Comparison of ENCODE assay signal across 8 mouse cellular contexts in genomic region chr2:76599214-76599613, GRCm38 (mm10). TPM values are rescaled to one million over a fixed set of nuclear protein-coding genes. Genes with fewer than 3 reads are reported as not detected.
DNase-seq lines count a peak whose midpoint lies in the region; ATAC-seq and TF ChIP-seq lines count a peak whose summit lies in the region.

No protein-coding gene starts in this region.

- H3K36me3 ChIP-seq in heart, adult 2 months (ENCODE audit: control insufficient read depth, insufficient read depth, low read length): no peaks in the 10 kb centered on the region
- H3K36me3 ChIP-seq in midbrain, embryonic 14.5 days (ENCODE audit: control insufficient read depth, insufficient read depth, low read length): no peaks in the 10 kb centered on the region; the same call in 1 of the 2 replicates
- H3K36me3 ChIP-seq in midbrain, embryonic 13.5 days: 0 out of 2 replicates have a peak, but pooled peaks cover 2% of the 10 kb centered on the region

- intact Hi-C loops in heart, adult 2 months (cut with DNase I): no loop called here

- TF ChIP-seq POLR2A in heart, adult 2 months (IDR thresholded peaks at IDR 0.05; ENCODE audit: insufficient read depth, low read depth, low read length): no peak

- 71% methylated on average over 5 of the region's 5 CpGs for WGBS in heart, adult 2 months
- 86% methylated on average over 5 of the region's 5 CpGs for whole genome bisulfite sequencing in midbrain, embryonic 14.5 days
- 77% methylated on average over 5 of the region's 5 CpGs for WGBS in midbrain, embryonic 13.5 days

- no peaks in the 10 kb centered on the region for H3K4me1 ChIP-seq in heart, adult 2 months (ENCODE audit: control insufficient read depth, insufficient read depth, low read length)
- no peaks in the 10 kb centered on the region for H3K4me1 ChIP-seq in midbrain, embryonic 14.5 days (ENCODE audit: control insufficient read depth, insufficient read depth, low read length)
- H3K4me1 ChIP-seq in midbrain, embryonic 13.5 days (replicated peaks): no peaks in the 10 kb centered on the region

- no peaks in the 10 kb centered on the region for H3K9me3 ChIP-seq in midbrain, embryonic 14.5 days (ENCODE audit: control insufficient read depth, low read length)
- no peaks in the 10 kb centered on the region for H3K9me3 ChIP-seq in midbrain, embryonic 13.5 days

- H3K27ac ChIP-seq in heart, adult 2 months: no peak overlapping the region
- no peak overlapping the region for H3K27ac ChIP-seq in midbrain, embryonic 14.5 days (replicated peaks; ENCODE audit: low read depth, low read length)
- H3K27ac ChIP-seq in midbrain, embryonic 13.5 days: no peak overlapping the region

- peak; percentile 54 for TF ChIP-seq CTCF in heart, adult 2 months (IDR thresholded peaks at IDR 0.05)

- H3K4me2 ChIP-seq in midbrain, embryonic 14.5 days (ENCODE audit: low read length): no peak overlapping the region
- H3K4me2 ChIP-seq in midbrain, embryonic 13.5 days (replicated peaks): no peak overlapping the region

- H3K9ac ChIP-seq in heart, adult 2 months (ENCODE audit: low read depth, low read length): no peak overlapping the region
- H3K9ac ChIP-seq in midbrain, embryonic 14.5 days (replicated peaks; ENCODE audit: low read length): no peak overlapping the region
- no peak overlapping the region for H3K9ac ChIP-seq in midbrain, embryonic 13.5 days (replicated peaks)

- no peak for ATAC-seq in midbrain, embryonic 14.5 days (ENCODE audit: low FRiP score, low TSS enrichment)
- no peak for ATAC-seq in midbrain, embryonic 13.5 days

- no peaks in the 10 kb centered on the region for H3K79me2 ChIP-seq in heart, adult 2 months (replicated peaks; ENCODE audit: control insufficient read depth, insufficient read depth, low read length)

- no peaks in the 10 kb centered on the region for H3K27me3 ChIP-seq in heart, adult 2 months (ENCODE audit: control insufficient read depth, insufficient read depth, low read length)
- H3K27me3 ChIP-seq in midbrain, embryonic 14.5 days (ENCODE audit: control insufficient read depth, insufficient read depth, low read length): no peaks in the 10 kb centered on the region
- H3K27me3 ChIP-seq in midbrain, embryonic 13.5 days: no peaks in the 10 kb centered on the region

- no peak overlapping the region for H3K4me3 ChIP-seq in heart, adult 2 months
- no peak overlapping the region for H3K4me3 ChIP-seq in midbrain, embryonic 14.5 days (replicated peaks; ENCODE audit: low read depth, low read length)
- no peak overlapping the region for H3K4me3 ChIP-seq in midbrain, embryonic 13.5 days (replicated peaks)

- TF ChIP-seq EP300 in heart, adult 2 months (IDR thresholded peaks at IDR 0.05; ENCODE audit: insufficient read depth, low read depth, low read length): no peak

- no peak for DNase-seq in heart, adult 2 months
- DNase-seq in heart, adult 11 months: no peak
- DNase-seq in midbrain, embryonic 14.5 days: peak; percentile 25
- peak; percentile 19 to 25 for DNase-seq in adrenal gland, postnatal 36 days
- peak; percentile 11 to 26 for DNase-seq in lung, postnatal 4 days
- DNase-seq in frontal cortex, postnatal 14 days (ENCODE audit: low spot score in 2 of 2): no peak
- no peak for DNase-seq in adipocyte (ENCODE audit: low spot score)

RNA-seq across cellular contexts. Expression of gene Prkra, which starts 48.6 kb away (rescaled TPM):
- total RNA-seq in heart, adult 2 months (2021): 10 to 100 TPM; 12.1 to 12.4 TPM
- polyA plus RNA-seq in heart, adult 2 months (2012; rRNA removed): 9.6 and 14.7 TPM in 2 replicates
- 117 and 119 TPM in 2 replicates for polyA plus RNA-seq in midbrain, embryonic 14.5 days (2014; fragmentation: Nextera tagmentation; extraction: Ambion mirVana)
- 105 and 107 TPM in 2 replicates for polyA plus RNA-seq in midbrain, embryonic 13.5 days (2015; fragmentation: Nextera tagmentation; extraction: Ambion mirVana)
- total RNA-seq in adrenal gland, postnatal 36 days (2021): 10 to 100 TPM; 22.0 to 32.0 TPM

RNA-seq across cellular contexts. Expression of gene Pjvk, which starts 49.1 kb away (rescaled TPM):
- total RNA-seq in heart, adult 2 months (2021): not detected
- polyA plus RNA-seq in heart, adult 2 months (2012; rRNA removed): 0.08 TPM in 1 of 2 replicates, not detected in the other
- polyA plus RNA-seq in midbrain, embryonic 14.5 days (2014; fragmentation: Nextera tagmentation; extraction: Ambion mirVana): 0.54 and 0.92 TPM in 2 replicates
- 0.76 and 1.0 TPM in 2 replicates for polyA plus RNA-seq in midbrain, embryonic 13.5 days (2015; fragmentation: Nextera tagmentation; extraction: Ambion mirVana)
- total RNA-seq in adrenal gland, postnatal 36 days (2021): under 1 TPM; 0.26 to 0.40 TPM

Comparison
In these comparisons a context has a peak if more than half of its experiments do, and no peak if none do; other contexts are left out.
1. DNase-seq: peak in midbrain, embryonic 14.5 days (single experiment), adrenal gland, postnatal 36 days (2 of 2) and lung, postnatal 4 days (2 of 2); none in heart, adult 2 months (0 of 2), heart, adult 11 months (single experiment), frontal cortex, postnatal 14 days (0 of 2) and adipocyte (single experiment).